Mouse (Mus musculus): ENCODE data around the gene Dhrs1. TPM values are rescaled to one million over a fixed set of nuclear protein-coding genes. Genes with fewer than 3 reads are reported as not detected.

The Dhrs1 gene
- polyA plus RNA-seq, 1 experiment from 2014 or later = 73.6 TPM

DNA sequence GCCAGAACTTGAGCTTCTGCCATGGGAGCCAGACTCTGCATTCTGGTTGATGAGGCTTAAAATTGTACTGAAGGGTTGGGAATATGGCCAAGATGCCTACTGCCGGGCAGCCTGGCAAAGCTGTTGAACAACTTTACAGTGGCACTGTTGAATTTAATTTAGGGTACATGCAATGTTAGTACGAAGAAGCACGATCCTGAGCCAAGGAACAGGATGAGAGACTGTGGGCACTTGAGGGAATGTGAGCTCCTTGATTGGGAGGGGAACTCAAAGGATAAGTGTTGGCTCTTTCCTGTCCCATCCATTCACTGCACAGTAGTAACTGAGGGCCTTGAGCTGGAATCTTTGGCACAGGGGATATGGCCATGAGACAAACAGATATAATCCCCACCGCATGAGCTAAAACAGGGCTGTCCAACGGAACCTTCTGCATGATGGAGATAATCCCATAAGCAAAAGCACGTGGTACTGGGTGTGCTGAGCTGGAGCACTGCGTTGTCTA is 14.9 kb downstream of the Dhrs1 start:
- Histone ChIP-seq H3K4me3 (ENCODE audit: low read depth, low read length) (no peak overlapping the region), H3K27me3 (ENCODE audit: control insufficient read depth, insufficient read depth, low read length) (no peaks in the 10 kb centered on the region), H3K4me1 (ENCODE audit: control insufficient read depth, insufficient read depth, low read length) (no peaks in the 10 kb centered on the region), H3K9me3 (ENCODE audit: control insufficient read depth, low read length) (no peaks in the 10 kb centered on the region), H3K36me3 (ENCODE audit: control insufficient read depth, insufficient read depth, low read length) (no peaks in the 10 kb centered on the region), H3K27ac (ENCODE audit: low read depth, low read length) (no peak overlapping the region), H3K9ac (replicated peaks; ENCODE audit: low read depth, low read length) (no peak overlapping the region), H3K4me2 (ENCODE audit: low read depth, low read length) (no peak overlapping the region)
- 82% methylated on average over 7 of the region's 7 CpGs for WGBS
- ATAC-seq (ENCODE audit: low read depth) = no peak

DNA sequence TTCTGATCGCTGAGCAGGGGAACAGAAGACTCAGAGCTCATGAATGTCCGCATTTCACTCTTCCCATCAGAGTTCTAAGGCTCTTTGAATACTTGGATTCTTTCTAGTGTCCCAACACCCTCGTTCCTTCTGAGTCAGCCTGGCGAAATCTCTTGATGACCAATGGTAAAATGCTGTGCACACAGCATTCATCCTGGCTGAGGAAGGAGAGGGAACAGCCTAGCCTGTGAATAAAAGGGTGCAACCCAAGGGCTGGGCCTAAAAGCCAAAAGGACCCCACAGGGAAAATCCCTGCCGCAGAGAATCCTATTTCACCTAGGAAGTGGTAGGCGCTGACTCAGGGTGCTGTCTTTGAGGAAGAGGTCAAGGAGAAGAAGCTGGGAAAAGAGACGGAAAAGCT is 15.4 kb downstream of the Dhrs1 start:
- WGBS = 68% methylated on average over 7 of the region's 7 CpGs
- Histone ChIP-seq H3K9me3 (ENCODE audit: control insufficient read depth, low read length) (no peaks in the 10 kb centered on the region), H3K4me3 (ENCODE audit: low read depth, low read length) (no peak overlapping the region), H3K4me1 (ENCODE audit: control insufficient read depth, insufficient read depth, low read length) (no peaks in the 10 kb centered on the region), H3K36me3 (ENCODE audit: control insufficient read depth, insufficient read depth, low read length) (no peaks in the 10 kb centered on the region), H3K4me2 (ENCODE audit: low read depth, low read length) (no peak overlapping the region), H3K27me3 (ENCODE audit: control insufficient read depth, insufficient read depth, low read length) (no peaks in the 10 kb centered on the region), H3K27ac (ENCODE audit: low read depth, low read length) (no peak overlapping the region), H3K9ac (replicated peaks; ENCODE audit: low read depth, low read length) (no peak overlapping the region)
- no peak for ATAC-seq (ENCODE audit: low read depth)

DNA sequence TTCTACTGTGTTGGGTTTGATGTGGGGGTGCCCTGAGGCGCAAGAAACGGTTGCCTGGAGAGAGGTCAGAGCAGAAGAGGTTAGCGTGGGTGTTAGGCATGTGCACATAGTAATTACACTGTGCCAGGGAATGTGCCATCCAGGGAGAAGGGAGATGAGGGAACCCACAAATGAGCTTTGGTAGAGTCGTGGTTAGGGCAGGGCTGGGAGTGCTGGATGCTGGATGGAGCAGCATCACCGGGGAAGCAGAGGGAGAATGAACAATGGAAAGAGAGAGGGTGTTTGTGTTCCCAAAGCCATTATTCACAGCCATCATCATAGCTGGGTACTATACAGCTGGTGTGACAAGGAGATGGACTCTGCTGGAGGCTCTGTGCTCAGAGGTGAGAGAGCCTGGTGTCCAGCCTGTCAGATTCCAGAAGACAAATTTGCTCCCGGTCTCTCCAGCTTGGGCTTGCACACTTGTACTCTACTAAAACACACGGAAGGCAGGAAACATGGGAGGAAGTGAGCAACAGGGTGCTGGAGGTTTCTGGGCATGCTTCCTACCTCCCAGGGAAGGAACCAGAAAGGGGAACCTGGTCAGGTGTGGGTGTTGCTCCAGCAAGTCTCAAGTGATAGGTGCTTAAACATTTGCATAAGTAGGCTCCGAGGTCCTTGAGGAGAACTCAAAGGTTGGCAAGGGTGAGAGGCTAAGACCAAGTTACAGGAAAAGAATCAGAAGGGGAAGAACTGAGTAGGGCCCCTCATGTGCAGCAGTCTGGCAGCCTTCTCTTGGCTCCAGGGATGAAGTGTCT is 17.4 kb downstream of the Dhrs1 start:
- no peak for ATAC-seq (ENCODE audit: low read depth)
- no peak overlapping the region for H3K27ac ChIP-seq (ENCODE audit: low read depth, low read length)
- H3K36me3 ChIP-seq (ENCODE audit: control insufficient read depth, insufficient read depth, low read length) = no peaks in the 10 kb centered on the region
- H3K4me1 ChIP-seq (ENCODE audit: control insufficient read depth, insufficient read depth, low read length) = no peaks in the 10 kb centered on the region
- no peak overlapping the region for H3K4me2 ChIP-seq (ENCODE audit: low read depth, low read length)
- no peak overlapping the region for H3K9ac ChIP-seq (replicated peaks; ENCODE audit: low read depth, low read length)
- no peaks in the 10 kb centered on the region for H3K9me3 ChIP-seq (ENCODE audit: control insufficient read depth, low read length)
- no peak overlapping the region for H3K4me3 ChIP-seq (ENCODE audit: low read depth, low read length)
- WGBS = 77% methylated on average over 8 of the region's 8 CpGs
- H3K27me3 ChIP-seq (ENCODE audit: control insufficient read depth, insufficient read depth, low read length) = no peaks in the 10 kb centered on the region

DNA sequence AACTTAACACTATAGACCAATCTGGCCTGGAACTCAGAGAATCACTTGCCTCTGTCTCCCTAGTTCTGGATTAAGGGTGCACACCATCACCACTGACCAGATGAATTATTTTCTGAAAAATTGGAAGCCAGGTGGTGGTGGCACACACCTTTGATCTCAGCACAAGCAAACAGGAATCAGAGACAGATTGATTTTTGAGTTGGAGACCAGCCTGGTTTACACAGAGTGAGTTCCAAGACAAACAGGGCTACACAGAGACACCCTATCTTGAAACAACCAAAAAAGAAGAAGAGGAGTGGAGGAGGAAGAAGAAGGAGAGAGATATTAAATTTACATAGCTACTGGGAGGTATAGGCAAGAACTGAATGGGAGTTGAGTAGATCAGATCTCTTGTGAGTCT is 19.2 kb downstream of the Dhrs1 start:
- no peak overlapping the region for H3K4me3 ChIP-seq (ENCODE audit: low read depth, low read length)
- H3K9me3 ChIP-seq (ENCODE audit: control insufficient read depth, low read length) = no peaks in the 10 kb centered on the region
- H3K4me2 ChIP-seq (ENCODE audit: low read depth, low read length) = no peak overlapping the region
- no peak overlapping the region for H3K9ac ChIP-seq (replicated peaks; ENCODE audit: low read depth, low read length)
- H3K4me1 ChIP-seq (ENCODE audit: control insufficient read depth, insufficient read depth, low read length) = 0 out of 2 replicates have a peak, but pooled peaks cover 2% of the 10 kb centered on the region
- no peak for ATAC-seq (ENCODE audit: low read depth)
- no peak overlapping the region for H3K27ac ChIP-seq (ENCODE audit: low read depth, low read length)
- H3K36me3 ChIP-seq (ENCODE audit: control insufficient read depth, insufficient read depth, low read length) = no peaks in the 10 kb centered on the region
- no peaks in the 10 kb centered on the region for H3K27me3 ChIP-seq (ENCODE audit: control insufficient read depth, insufficient read depth, low read length)

DNA sequence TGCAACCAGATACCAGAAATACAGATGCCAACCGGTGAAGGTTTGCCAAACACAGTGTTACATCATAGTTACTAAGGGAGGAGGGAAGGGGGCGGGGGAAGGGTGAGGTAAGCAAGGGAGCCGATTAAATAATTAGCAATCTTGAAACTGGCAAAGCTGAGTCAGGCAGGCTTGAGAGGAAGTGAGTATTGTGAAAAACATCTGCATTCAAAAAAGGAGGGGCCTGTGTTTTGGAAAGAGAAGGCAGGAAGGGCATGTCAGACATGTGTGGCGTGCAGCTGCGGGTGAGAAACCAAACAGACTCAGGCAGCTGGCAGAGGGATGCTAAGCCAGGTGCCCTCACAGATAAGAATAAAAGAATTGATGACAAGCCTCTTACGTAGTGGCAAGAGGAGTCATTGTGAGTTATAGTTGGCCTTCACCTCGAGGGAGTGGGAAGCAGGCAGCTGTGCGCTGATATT is 21.0 kb downstream of the Dhrs1 start:
- no peak overlapping the region for H3K4me3 ChIP-seq (ENCODE audit: low read depth, low read length)
- H3K9me3 ChIP-seq (ENCODE audit: control insufficient read depth, low read length) = no peaks in the 10 kb centered on the region
- H3K4me2 ChIP-seq (ENCODE audit: low read depth, low read length) = no peak overlapping the region
- H3K4me1 ChIP-seq (ENCODE audit: control insufficient read depth, insufficient read depth, low read length) = 0 out of 2 replicates have a peak, but pooled peaks cover 4% of the 10 kb centered on the region
- H3K27me3 ChIP-seq (ENCODE audit: control insufficient read depth, insufficient read depth, low read length) = no peaks in the 10 kb centered on the region
- no peak overlapping the region for H3K27ac ChIP-seq (ENCODE audit: low read depth, low read length)
- no peak overlapping the region for H3K9ac ChIP-seq (replicated peaks; ENCODE audit: low read depth, low read length)
- no peak for ATAC-seq (ENCODE audit: low read depth)
- WGBS = 67% methylated on average over 8 of the region's 8 CpGs
- peaks cover 6% of the 10 kb centered on the region; the same call in 1 of the 2 replicates for H3K36me3 ChIP-seq (ENCODE audit: control insufficient read depth, insufficient read depth, low read length)

DNA sequence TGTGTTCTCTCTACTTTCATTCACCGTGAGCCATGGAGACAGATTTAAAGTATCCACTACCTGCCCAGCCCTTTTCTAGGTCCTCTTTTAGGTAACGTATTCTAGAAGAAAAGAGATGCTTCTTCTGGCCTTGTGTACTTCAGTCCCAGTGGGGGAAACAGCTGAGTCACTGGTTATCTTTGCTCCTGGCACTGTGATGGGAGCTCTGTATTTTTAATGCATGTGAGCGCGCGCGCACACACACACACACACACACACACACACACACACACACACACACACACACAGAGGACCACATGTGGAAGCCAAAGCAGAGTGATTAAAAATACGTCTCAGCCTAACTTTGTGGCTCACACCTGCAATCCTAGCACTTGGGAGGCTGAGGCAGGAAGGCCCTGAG is 22.1 kb downstream of the Dhrs1 start:
- Histone ChIP-seq H3K36me3 (ENCODE audit: control insufficient read depth, insufficient read depth, low read length) (peaks cover 8% of the 10 kb centered on the region), H3K4me1 (ENCODE audit: control insufficient read depth, insufficient read depth, low read length) (0 out of 2 replicates have a peak, but pooled peaks cover 4% of the 10 kb centered on the region), H3K27me3 (ENCODE audit: control insufficient read depth, insufficient read depth, low read length) (no peaks in the 10 kb centered on the region), H3K9me3 (ENCODE audit: control insufficient read depth, low read length) (no peaks in the 10 kb centered on the region), H3K27ac (ENCODE audit: low read depth, low read length) (no peak overlapping the region), H3K4me2 (ENCODE audit: low read depth, low read length) (no peak overlapping the region), H3K9ac (replicated peaks; ENCODE audit: low read depth, low read length) (no peak overlapping the region), H3K4me3 (ENCODE audit: low read depth, low read length) (no peak overlapping the region)
- ATAC-seq (ENCODE audit: low read depth) = no peak
- 95% methylated on average over 7 of the region's 7 CpGs for WGBS

DNA sequence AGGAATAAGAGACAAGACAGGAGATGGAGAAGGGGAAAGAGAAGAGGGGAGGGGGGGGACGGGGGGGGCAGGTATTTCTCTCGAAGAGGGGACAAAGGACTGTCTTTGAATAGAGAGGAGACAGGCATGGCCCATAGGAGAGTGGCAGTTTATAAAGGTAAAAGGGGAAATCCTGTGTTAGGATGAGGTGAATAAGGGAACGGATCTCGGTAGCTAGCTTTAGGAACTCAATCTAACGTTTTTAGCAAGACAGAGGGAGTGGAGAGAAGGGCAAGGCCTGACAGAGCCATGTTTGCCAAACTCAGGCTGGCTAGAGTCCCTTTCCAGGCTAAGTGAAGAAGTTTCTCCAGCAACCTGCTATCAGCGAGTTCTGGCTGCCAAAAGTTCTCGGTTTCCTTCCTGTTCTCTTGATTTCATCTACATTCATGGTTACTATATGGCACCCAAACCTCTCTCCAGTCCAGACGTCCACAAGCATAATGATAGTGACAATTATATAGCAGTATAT is 23.0 kb downstream of the Dhrs1 start:
- Histone ChIP-seq H3K9ac (replicated peaks; ENCODE audit: low read depth, low read length) (peak overlapping the region; percentile 68), H3K36me3 (ENCODE audit: control insufficient read depth, insufficient read depth, low read length) (peaks cover 15% of the 10 kb centered on the region), H3K4me3 (ENCODE audit: low read depth, low read length) (peak overlapping the region; percentile 70), H3K4me2 (ENCODE audit: low read depth, low read length) (peak overlapping the region; percentile 46), H3K27me3 (ENCODE audit: control insufficient read depth, insufficient read depth, low read length) (no peaks in the 10 kb centered on the region), H3K4me1 (ENCODE audit: control insufficient read depth, insufficient read depth, low read length) (0 out of 2 replicates have a peak, but pooled peaks cover 4% of the 10 kb centered on the region), H3K27ac (ENCODE audit: low read depth, low read length) (no peak overlapping the region), H3K9me3 (ENCODE audit: control insufficient read depth, low read length) (no peaks in the 10 kb centered on the region)
- ATAC-seq (ENCODE audit: low read depth) = peak; percentile 29
- WGBS = 54% methylated on average over 8 of the region's 8 CpGs

DNA sequence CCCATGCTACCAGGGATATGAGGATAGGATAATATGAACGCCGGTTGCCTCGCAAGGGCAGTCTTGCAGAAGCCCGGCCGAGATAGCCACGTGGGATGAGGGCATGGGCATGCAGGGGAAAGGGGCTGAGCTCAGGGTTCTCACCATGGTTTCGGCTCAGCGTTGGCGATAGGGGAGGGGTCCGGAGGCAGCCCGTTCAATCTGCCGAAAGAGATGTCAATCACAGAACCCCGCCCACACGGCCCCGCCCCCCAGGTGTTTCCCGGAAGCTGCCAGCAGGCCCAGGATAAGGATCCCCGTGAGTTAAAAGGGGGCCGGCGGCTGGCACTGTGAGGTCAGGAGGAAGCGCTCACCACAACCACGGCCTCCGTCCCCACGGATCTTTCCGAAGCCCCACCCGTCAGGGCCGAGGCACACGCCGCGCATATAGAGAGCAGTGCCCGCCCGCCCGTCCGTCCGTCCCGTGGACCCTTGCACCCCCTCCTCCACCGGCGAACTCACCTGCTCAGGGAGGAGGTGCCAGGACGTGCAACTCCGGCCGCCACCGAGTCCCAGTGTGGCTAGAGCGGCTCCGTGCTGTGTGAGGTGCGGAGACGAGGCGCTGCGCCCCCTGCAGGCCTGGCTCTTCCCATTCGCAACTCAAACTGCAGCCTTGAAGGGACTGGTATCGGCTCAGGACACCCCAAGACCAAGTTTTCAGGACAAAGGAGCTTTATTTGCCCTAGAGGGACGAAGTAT is 23.6 kb downstream of the Dhrs1 start, which contains the start of gene Rabggta:
Gene Rabggta (minus strand): TSS at position 564 of the 738 bp plus-strand sequence.
- peak; percentile 98 for ATAC-seq (ENCODE audit: low read depth)
- Histone ChIP-seq H3K36me3 (ENCODE audit: control insufficient read depth, insufficient read depth, low read length) (peaks cover 21% of the 10 kb centered on the region), H3K9ac (replicated peaks; ENCODE audit: low read depth, low read length) (peak within 1 kb of the TSS; percentile 68), H3K27me3 (ENCODE audit: control insufficient read depth, insufficient read depth, low read length) (no peaks in the 10 kb centered on the region), H3K4me2 (ENCODE audit: low read depth, low read length) (peak within 1 kb of the TSS; percentile 46), H3K4me3 (ENCODE audit: low read depth, low read length) (peak within 1 kb of the TSS; percentile 70), H3K27ac (ENCODE audit: low read depth, low read length) (peak within 1 kb of the TSS; percentile 78), H3K4me1 (ENCODE audit: control insufficient read depth, insufficient read depth, low read length) (0 out of 2 replicates have a peak, but pooled peaks cover 4% of the 10 kb centered on the region), H3K9me3 (ENCODE audit: control insufficient read depth, low read length) (no peaks in the 10 kb centered on the region)
- under 1% methylated on average over 50 of the region's 50 CpGs for WGBS

Measured in neural tube, embryonic 14.5 days (tissue).